Mouse (Mus musculus) intestine, embryonic 16.5 days (tissue): Measurements from ENCODE around the gene Hdlbp. TPM values are rescaled to one million over a fixed set of nuclear protein-coding genes. Genes with fewer than 3 reads are reported as not detected.
"Not testable (repeated sequence)": the region's sequence is repeated elsewhere in the genome, so short reads cannot be mapped to it uniquely, and the experiment has no call there.

Source experiments
- ATAC-seq: fragments of 200-750 bp; cut with Nextera tagmentation; 2 replicates; pipeline ENCODE4 v1.8.0; 2017; ENCODE audit warnings: moderate TSS enrichment, moderate library complexity
- H3K27ac ChIP-seq: fragments of 300-500 bp; sonication (generic); 2 replicates; pipeline ENCODE4 v1.5.1; 2014; ENCODE audit warnings: mild to moderate bottlenecking, low read length
- H3K27me3 ChIP-seq: fragments of 300-500 bp; sonication (generic); replicated peaks from 2 replicates; pipeline ENCODE4 v1.6.1; 2014; ENCODE audit warnings: low read length, control low read depth, mixed read lengths; ENCODE audit not compliant: control insufficient read depth, insufficient read depth
- H3K36me3 ChIP-seq: fragments of 300-500 bp; sonication (generic); 2 replicates; pipeline ENCODE4 v1.6.1; 2014; ENCODE audit warnings: low read length, control low read depth; ENCODE audit not compliant: control insufficient read depth, insufficient read depth
- H3K4me1 ChIP-seq: fragments of 300-500 bp; sonication (generic); 2 replicates; pipeline ENCODE4 v1.6.1; 2014; ENCODE audit warnings: low read length, control low read depth, mixed read lengths; ENCODE audit not compliant: control insufficient read depth, insufficient read depth
- H3K4me2 ChIP-seq: fragments of 300-500 bp; sonication (generic); 2 replicates; pipeline ENCODE4 v1.6.1; 2014; ENCODE audit warnings: low read depth, low read length, control low read depth
- H3K4me3 ChIP-seq: fragments of 300-500 bp; sonication (generic); 2 replicates; pipeline ENCODE4 v1.5.1; 2014; ENCODE audit warnings: mild to moderate bottlenecking, low read length
- H3K9ac ChIP-seq: fragments of 300-500 bp; sonication (generic); 2 replicates; pipeline ENCODE4 v1.6.1; 2014; ENCODE audit warnings: low read depth, low read length
- H3K9me3 ChIP-seq: fragments of 300-500 bp; sonication (generic); 2 replicates; pipeline ENCODE4 v1.6.1; 2016; ENCODE audit warnings: low read length, control low read depth; ENCODE audit not compliant: control insufficient read depth
- WGBS: fragments of 180-500 bp; shearing (Covaris S2); extraction: QIAGEN DNeasy Blood & Tissue Kit; methylation state at CpG from one replicate; pipeline ENCODE4 v1.1.7; 2014; 5-methylcytosine and 5-hydroxymethylcytosine counted together
- polyA plus RNA-seq: library from polyadenylated mRNA; unstranded; fragments of >200 nt; fragmentation: Nextera tagmentation; extraction: Ambion mirVana; gene quantifications from 2 replicates; pipeline ENCODE4 v1.2.1, GENCODE M21; 2015

Hdlbp gene
- 146 and 159 TPM in 2 replicates for polyA plus RNA-seq

GRCm38 (mm10) chr1:93478586-93479475, at the start of gene Hdlbp:
Gene Hdlbp, minus strand, starts transcription at chr1:93478815.
- peak within 1 kb of the TSS; percentile 95 for H3K27ac ChIP-seq
- no peaks in the 10 kb centered on the region for H3K9me3 ChIP-seq
- peak; percentile 94 for ATAC-seq
- peak within 1 kb of the TSS; percentile 63 for H3K4me2 ChIP-seq
- peaks cover 8% of the 10 kb centered on the region for H3K4me1 ChIP-seq
- peak within 1 kb of the TSS; percentile 89 for H3K4me3 ChIP-seq
- no peaks in the 10 kb centered on the region for H3K36me3 ChIP-seq
- no peaks in the 10 kb centered on the region for H3K27me3 ChIP-seq
- WGBS: under 1% methylated on average over 74 of the region's 74 CpGs
- peak within 1 kb of the TSS; percentile 81 for H3K9ac ChIP-seq

- H3K27me3 ChIP-seq: no peaks in the 10 kb centered on the region
- no peak overlapping the region for H3K9ac ChIP-seq
- no peak overlapping the region for H3K4me3 ChIP-seq
- no peaks in the 10 kb centered on the region for H3K36me3 ChIP-seq
- H3K4me2 ChIP-seq: no peak overlapping the region
- H3K4me1 ChIP-seq: peaks cover 15% of the 10 kb centered on the region
- no peak; the same call in 1 of the 2 replicates for ATAC-seq
- H3K27ac ChIP-seq: no peak overlapping the region; the same call in 1 of the 2 replicates
- 63% methylated on average over 1 of the region's 1 CpGs for WGBS
- no peaks in the 10 kb centered on the region for H3K9me3 ChIP-seq
Measured at GRCm38 (mm10) chr1:93522325-93522724, 43.7 kb upstream of the Hdlbp start.

DNA sequence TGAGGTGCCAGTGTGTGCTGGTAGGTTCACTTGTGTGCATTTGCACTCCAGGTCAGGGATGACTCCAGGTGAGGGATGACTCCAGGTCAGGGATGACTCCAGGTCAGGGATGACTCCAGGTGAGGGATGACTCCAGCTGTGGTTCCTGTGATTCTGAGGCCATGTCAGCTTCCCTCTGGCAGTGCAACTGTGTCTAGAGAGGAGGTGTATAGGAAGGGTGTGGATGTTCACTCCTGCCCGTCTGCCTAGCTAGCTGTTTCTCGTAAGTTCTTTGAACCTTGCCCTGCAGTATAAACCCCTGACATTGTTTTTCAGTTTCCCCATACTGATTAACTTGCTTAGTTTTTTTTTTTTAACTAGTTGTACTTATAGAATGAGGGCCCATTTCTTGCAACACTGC, 42.9 kb upstream of the Hdlbp start:
- Histone ChIP-seq H3K4me2 (no peak overlapping the region), H3K36me3 (no peaks in the 10 kb centered on the region), H3K27ac (peak overlapping the region; percentile 73), H3K27me3 (no peaks in the 10 kb centered on the region), H3K4me3 (no peak overlapping the region), H3K9ac (no peak overlapping the region), H3K9me3 (no peaks in the 10 kb centered on the region), H3K4me1 (peaks cover 15% of the 10 kb centered on the region; the same call in 1 of the 2 replicates)
- WGBS: 60% methylated on average over 2 of the region's 2 CpGs
- ATAC-seq: peak; percentile 95

DNA sequence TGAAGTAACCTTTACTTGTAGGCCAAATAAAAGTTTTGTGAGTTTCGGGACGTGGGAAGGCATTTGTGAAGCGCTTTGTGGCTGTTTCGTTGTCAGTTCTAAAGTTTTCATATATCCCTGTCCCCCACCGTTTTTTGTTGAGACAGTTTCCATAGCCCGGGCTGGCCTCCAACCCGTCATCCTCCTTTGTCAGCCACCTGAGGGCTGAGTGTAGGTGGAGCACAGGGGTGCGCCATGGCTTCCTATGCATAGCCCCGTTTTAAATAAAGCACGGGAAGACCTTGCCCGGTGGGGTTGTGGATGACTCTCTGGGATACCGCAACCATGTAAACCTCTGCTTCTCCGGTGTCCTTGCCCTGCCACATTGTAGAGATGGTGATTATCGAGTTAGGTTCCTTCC, 34.6 kb upstream of the Hdlbp start:
- no peak for ATAC-seq
- Histone ChIP-seq H3K27me3 (no peaks in the 10 kb centered on the region), H3K9ac (no peak overlapping the region), H3K27ac (no peak overlapping the region), H3K9me3 (no peaks in the 10 kb centered on the region), H3K36me3 (0 out of 2 replicates have a peak, but pooled peaks cover 4% of the 10 kb centered on the region), H3K4me1 (peaks cover 8% of the 10 kb centered on the region; the same call in 1 of the 2 replicates), H3K4me2 (peak overlapping the region; percentile 83; the same call in 1 of the 2 replicates), H3K4me3 (no peak overlapping the region)
- WGBS: 80% methylated on average over 14 of the region's 14 CpGs

- peaks cover 8% of the 10 kb centered on the region; the same call in 1 of the 2 replicates for H3K4me1 ChIP-seq
- H3K27ac ChIP-seq: peak overlapping the region; percentile 63
- ATAC-seq: peak; percentile 45
- peak overlapping the region; percentile 84 for H3K9ac ChIP-seq
- whole genome bisulfite sequencing: under 1% methylated on average over 15 of the region's 15 CpGs
- H3K4me2 ChIP-seq: peak overlapping the region; percentile 83
- no peaks in the 10 kb centered on the region for H3K27me3 ChIP-seq
- 0 out of 2 replicates have a peak, but pooled peaks cover 4% of the 10 kb centered on the region for H3K36me3 ChIP-seq
- H3K4me3 ChIP-seq: peak overlapping the region; percentile 79
- no peaks in the 10 kb centered on the region for H3K9me3 ChIP-seq
Measured at GRCm38 (mm10) chr1:93512351-93512690, 33.7 kb upstream of the Hdlbp start.

GRCm38 (mm10) chr1:93511585-93512350, 33.2 kb upstream of the Hdlbp start, which contains the start of gene Farp2:
Gene Farp2, plus strand, starts transcription at chr1:93512079.
- Histone ChIP-seq H3K27ac (peak within 1 kb of the TSS; percentile 91), H3K4me2 (peak within 1 kb of the TSS; percentile 83), H3K27me3 (no peaks in the 10 kb centered on the region), H3K4me3 (peak within 1 kb of the TSS; percentile 79), H3K36me3 (0 out of 2 replicates have a peak, but pooled peaks cover 4% of the 10 kb centered on the region), H3K9me3 (no peaks in the 10 kb centered on the region), H3K9ac (peak within 1 kb of the TSS; percentile 84), H3K4me1 (peaks cover 8% of the 10 kb centered on the region; the same call in 1 of the 2 replicates)
- under 1% methylated on average over 55 of the region's 71 CpGs for whole genome bisulfite sequencing
- peak; percentile 99 for ATAC-seq

GRCm38 (mm10) chr1:93508576-93508975, 30.0 kb upstream of the Hdlbp start:
- not testable (repeated sequence) for H3K27me3 ChIP-seq, H3K4me3 ChIP-seq, H3K9me3 ChIP-seq, H3K9ac ChIP-seq, ATAC-seq, H3K27ac ChIP-seq, H3K4me2 ChIP-seq, H3K4me1 ChIP-seq, H3K36me3 ChIP-seq
- 53% methylated on average over 1 of the region's 1 CpGs for WGBS

DNA sequence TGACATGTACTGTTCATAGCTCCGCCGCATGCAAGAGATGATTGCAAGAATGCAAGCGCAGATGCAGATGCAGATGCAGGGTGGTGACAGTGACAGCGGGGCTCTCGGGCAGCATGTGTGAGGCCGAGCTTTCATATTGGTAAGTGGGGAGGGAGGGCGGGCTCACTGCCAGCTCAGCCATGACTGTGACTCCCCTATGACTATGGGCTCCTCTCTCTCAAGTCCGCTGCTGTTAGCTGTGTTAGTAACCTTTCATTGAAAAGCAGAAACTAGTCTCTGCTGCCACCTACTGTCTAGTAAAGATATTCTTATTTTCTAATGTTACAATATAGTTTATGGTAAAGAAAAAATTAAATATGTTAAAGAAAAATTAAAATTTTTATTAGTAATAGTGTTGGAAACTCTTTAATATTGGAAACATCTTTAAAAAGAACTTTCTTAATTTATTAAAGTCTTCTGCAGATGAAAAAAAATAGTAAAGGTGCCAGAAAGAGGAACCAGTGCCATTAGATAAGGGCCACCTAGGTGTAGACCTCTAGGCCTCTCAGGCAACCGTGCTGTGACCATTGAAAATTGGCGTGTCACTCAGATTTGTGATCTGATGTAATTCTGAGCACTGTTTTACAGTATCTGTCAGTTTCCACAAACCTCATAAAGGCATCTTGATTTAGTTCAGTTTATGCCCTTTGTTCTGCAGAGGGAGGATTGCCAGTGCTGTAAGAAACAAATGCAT, 28.5 kb upstream of the Hdlbp start:
- no peak overlapping the region for H3K27ac ChIP-seq
- H3K27me3 ChIP-seq: no peaks in the 10 kb centered on the region
- ATAC-seq: no peak
- peaks cover 5% of the 10 kb centered on the region; the same call in 1 of the 2 replicates for H3K4me1 ChIP-seq
- no peak overlapping the region for H3K9ac ChIP-seq
- H3K4me3 ChIP-seq: no peak overlapping the region
- H3K36me3 ChIP-seq: peaks cover 12% of the 10 kb centered on the region
- H3K9me3 ChIP-seq: no peaks in the 10 kb centered on the region
- no peak overlapping the region for H3K4me2 ChIP-seq
- WGBS: 59% methylated on average over 10 of the region's 10 CpGs
